Mouse (Mus musculus): ENCODE data around the gene Fam81b. TPM values are rescaled to one million over a fixed set of nuclear protein-coding genes. Genes with fewer than 3 reads are reported as not detected.

The Fam81b gene
- polyA plus RNA-seq, 1 experiment from 2014 or later: 0.21 TPM

GRCm38 (mm10) chr13:76264361-76265026 lies 40.4 kb downstream of the Fam81b start:
- H3K4me2 ChIP-seq: no peak overlapping the region
- no peaks in the 10 kb centered on the region for H3K9me3 ChIP-seq
- no peak overlapping the region for H3K9ac ChIP-seq
- H3K27me3 ChIP-seq: no peaks in the 10 kb centered on the region
- H3K36me3 ChIP-seq: no peaks in the 10 kb centered on the region
- no peak overlapping the region for H3K27ac ChIP-seq
- H3K4me1 ChIP-seq: no peaks in the 10 kb centered on the region
- H3K4me3 ChIP-seq: no peak overlapping the region
- WGBS: 64% methylated on average over 5 of the region's 5 CpGs
- no peak for ATAC-seq (ENCODE audit: borderline replicate concordance, extremely low read depth, low FRiP score, low TSS enrichment)

GRCm38 (mm10) chr13:76258766-76259165 lies 46.1 kb downstream of the Fam81b start:
- Histone ChIP-seq H3K4me1 (no peaks in the 10 kb centered on the region), H3K27ac (no peak overlapping the region), H3K9ac (no peak overlapping the region), H3K36me3 (no peaks in the 10 kb centered on the region), H3K9me3 (no peaks in the 10 kb centered on the region), H3K4me3 (no peak overlapping the region), H3K4me2 (no peak overlapping the region), H3K27me3 (no peaks in the 10 kb centered on the region)
- 67% methylated on average over 1 of the region's 1 CpGs for WGBS
- ATAC-seq (ENCODE audit: borderline replicate concordance, extremely low read depth, low FRiP score, low TSS enrichment): no peak

GRCm38 (mm10) chr13:76256350-76256749 lies 48.5 kb downstream of the Fam81b start:
- no peaks in the 10 kb centered on the region for H3K36me3 ChIP-seq
- H3K9me3 ChIP-seq: no peaks in the 10 kb centered on the region
- no peak overlapping the region for H3K4me2 ChIP-seq
- 68% methylated on average over 3 of the region's 3 CpGs for WGBS
- no peak overlapping the region for H3K27ac ChIP-seq
- H3K4me1 ChIP-seq: no peaks in the 10 kb centered on the region
- no peak overlapping the region for H3K4me3 ChIP-seq
- ATAC-seq (ENCODE audit: borderline replicate concordance, extremely low read depth, low FRiP score, low TSS enrichment): no peak
- H3K27me3 ChIP-seq: no peaks in the 10 kb centered on the region
- H3K9ac ChIP-seq: no peak overlapping the region

- no peaks in the 10 kb centered on the region for H3K27me3 ChIP-seq
- H3K27ac ChIP-seq: no peak overlapping the region
- no peaks in the 10 kb centered on the region for H3K9me3 ChIP-seq
- ATAC-seq (ENCODE audit: borderline replicate concordance, extremely low read depth, low FRiP score, low TSS enrichment): no peak
- no peaks in the 10 kb centered on the region for H3K36me3 ChIP-seq
- WGBS: 64% methylated on average over 7 of the region's 7 CpGs
- H3K9ac ChIP-seq: no peak overlapping the region
- no peaks in the 10 kb centered on the region for H3K4me1 ChIP-seq
- H3K4me2 ChIP-seq: no peak overlapping the region
- H3K4me3 ChIP-seq: no peak overlapping the region
Observed at GRCm38 (mm10) chr13:76250092-76250491, 54.8 kb downstream of the Fam81b start.

- ATAC-seq (ENCODE audit: borderline replicate concordance, extremely low read depth, low FRiP score, low TSS enrichment): no peak
- Histone ChIP-seq H3K4me3 (no peak overlapping the region), H3K27me3 (no peaks in the 10 kb centered on the region), H3K36me3 (no peaks in the 10 kb centered on the region), H3K9me3 (no peaks in the 10 kb centered on the region), H3K9ac (no peak overlapping the region), H3K4me1 (no peaks in the 10 kb centered on the region), H3K27ac (no peak overlapping the region), H3K4me2 (no peak overlapping the region)
- WGBS: 53% methylated on average over 1 of the region's 1 CpGs
Observed at GRCm38 (mm10) chr13:76249066-76249465, 55.8 kb downstream of the Fam81b start.

- Histone ChIP-seq H3K4me2 (no peak overlapping the region), H3K4me1 (no peaks in the 10 kb centered on the region), H3K9ac (no peak overlapping the region), H3K9me3 (no peaks in the 10 kb centered on the region), H3K27ac (no peak overlapping the region), H3K36me3 (no peaks in the 10 kb centered on the region), H3K27me3 (no peaks in the 10 kb centered on the region), H3K4me3 (no peak overlapping the region)
- 52% methylated on average over 2 of the region's 2 CpGs for WGBS
- ATAC-seq (ENCODE audit: borderline replicate concordance, extremely low read depth, low FRiP score, low TSS enrichment): no peak
Observed at GRCm38 (mm10) chr13:76215397-76215796, 89.5 kb downstream of the Fam81b start.

GRCm38 (mm10) chr13:76214928-76215327 lies 89.9 kb downstream of the Fam81b start:
- Histone ChIP-seq H3K27me3 (no peaks in the 10 kb centered on the region), H3K27ac (no peak overlapping the region), H3K4me1 (no peaks in the 10 kb centered on the region), H3K9me3 (no peaks in the 10 kb centered on the region), H3K36me3 (no peaks in the 10 kb centered on the region), H3K9ac (no peak overlapping the region), H3K4me3 (no peak overlapping the region), H3K4me2 (no peak overlapping the region)
- 68% methylated on average over 2 of the region's 2 CpGs for WGBS
- no peak for ATAC-seq (ENCODE audit: borderline replicate concordance, extremely low read depth, low FRiP score, low TSS enrichment)

GRCm38 (mm10) chr13:76199943-76200342 lies 104.9 kb downstream of the Fam81b start:
- no peaks in the 10 kb centered on the region for H3K27me3 ChIP-seq
- H3K36me3 ChIP-seq: no peaks in the 10 kb centered on the region
- H3K9ac ChIP-seq: no peak overlapping the region
- no peak; the same call in 1 of the 2 replicates for ATAC-seq (ENCODE audit: borderline replicate concordance, extremely low read depth, low FRiP score, low TSS enrichment)
- H3K27ac ChIP-seq: no peak overlapping the region
- H3K4me3 ChIP-seq: no peak overlapping the region
- H3K9me3 ChIP-seq: no peaks in the 10 kb centered on the region
- H3K4me2 ChIP-seq: no peak overlapping the region
- WGBS: 67% methylated on average over 4 of the region's 4 CpGs
- H3K4me1 ChIP-seq: no peaks in the 10 kb centered on the region

GRCm38 (mm10) chr13:76197297-76197848 lies 107.5 kb downstream of the Fam81b start:
- Histone ChIP-seq H3K4me2 (no peak overlapping the region), H3K36me3 (no peaks in the 10 kb centered on the region), H3K9me3 (no peaks in the 10 kb centered on the region), H3K4me1 (no peaks in the 10 kb centered on the region), H3K27me3 (no peaks in the 10 kb centered on the region), H3K4me3 (no peak overlapping the region), H3K27ac (no peak overlapping the region), H3K9ac (no peak overlapping the region)
- WGBS: 72% methylated on average over 3 of the region's 3 CpGs
- peak; percentile 52; the same call in 1 of the 2 replicates for ATAC-seq (ENCODE audit: borderline replicate concordance, extremely low read depth, low FRiP score, low TSS enrichment)

- Histone ChIP-seq H3K4me3 (no peak overlapping the region), H3K4me1 (no peaks in the 10 kb centered on the region), H3K27ac (no peak overlapping the region), H3K36me3 (peaks cover 14% of the 10 kb centered on the region), H3K9ac (no peak overlapping the region), H3K4me2 (no peak overlapping the region), H3K27me3 (no peaks in the 10 kb centered on the region), H3K9me3 (no peaks in the 10 kb centered on the region)
- no peak for ATAC-seq (ENCODE audit: borderline replicate concordance, extremely low read depth, low FRiP score, low TSS enrichment)
- 91% methylated on average over 8 of the region's 8 CpGs for WGBS
Observed at GRCm38 (mm10) chr13:76195431-76196138, 109.3 kb downstream of the Fam81b start.

GRCm38 (mm10) chr13:76194937-76195336 lies 109.9 kb downstream of the Fam81b start:
- Histone ChIP-seq H3K4me2 (no peak overlapping the region), H3K9me3 (no peaks in the 10 kb centered on the region), H3K27ac (no peak overlapping the region), H3K4me3 (no peak overlapping the region), H3K4me1 (no peaks in the 10 kb centered on the region), H3K36me3 (peaks cover 18% of the 10 kb centered on the region), H3K9ac (no peak overlapping the region), H3K27me3 (no peaks in the 10 kb centered on the region)
- ATAC-seq (ENCODE audit: borderline replicate concordance, extremely low read depth, low FRiP score, low TSS enrichment): no peak

GRCm38 (mm10) chr13:76190273-76190672 lies 114.6 kb downstream of the Fam81b start:
- Histone ChIP-seq H3K4me1 (no peaks in the 10 kb centered on the region), H3K27ac (no peak overlapping the region), H3K4me3 (no peak overlapping the region), H3K4me2 (no peak overlapping the region), H3K36me3 (peaks cover 21% of the 10 kb centered on the region), H3K9ac (no peak overlapping the region), H3K27me3 (no peaks in the 10 kb centered on the region), H3K9me3 (no peaks in the 10 kb centered on the region)
- WGBS: 81% methylated on average over 3 of the region's 3 CpGs
- ATAC-seq (ENCODE audit: borderline replicate concordance, extremely low read depth, low FRiP score, low TSS enrichment): no peak

All from lung, embryonic 15.5 days (tissue).